Mouse (Mus musculus): ENCODE results near the gene Diras2. TPM values are rescaled to one million over a fixed set of nuclear protein-coding genes. Genes with fewer than 3 reads are reported as not detected.

The Diras2 gene
- total and polyA plus RNA-seq, 3 experiments, result 0.05 TPM; not detected in 2

DNA sequence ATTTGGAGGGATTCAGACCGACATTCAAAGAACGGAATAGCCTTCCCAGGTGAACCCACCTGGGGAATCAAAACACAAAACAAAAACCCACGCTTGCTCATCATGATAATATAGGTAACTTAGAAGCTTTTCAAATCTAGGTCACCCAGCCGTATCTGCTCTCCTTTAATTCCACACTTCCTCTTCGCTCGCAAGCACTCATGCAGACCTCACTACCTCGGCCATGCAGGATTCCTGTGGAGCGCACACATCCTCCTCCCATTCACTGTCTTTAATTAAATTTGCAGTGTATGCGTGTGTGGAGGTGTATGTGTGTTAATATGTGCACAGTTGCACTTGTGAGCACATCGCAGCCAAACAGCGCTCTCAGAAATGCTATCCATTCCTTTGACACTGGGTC is 6.8 kb downstream of the Diras2 start:
- no peak overlapping the region for H3K4me3 ChIP-seq (ENCODE audit: low read depth, low read length)
- no peaks in the 10 kb centered on the region for H3K27me3 ChIP-seq (ENCODE audit: insufficient read depth, low read length)
- H3K36me3 ChIP-seq (replicated peaks), result no peaks in the 10 kb centered on the region
- H3K9me3 ChIP-seq (replicated peaks), result peaks cover 75% of the 10 kb centered on the region
- TF ChIP-seq CTCF (IDR thresholded peaks at IDR 0.05; ENCODE audit: low read depth, low read length) (no peak), TAL1 (conservative IDR thresholded peaks at IDR 0.05; ENCODE audit: low read depth, low read length) (no peak), POLR2AphosphoS5 (IDR thresholded peaks at IDR 0.05; ENCODE audit: insufficient replicate concordance, low read depth, low read length) (no peak), GATA2 (IDR thresholded peaks at IDR 0.05; ENCODE audit: borderline replicate concordance, low read depth, low read length) (no peak), GATA1 (IDR thresholded peaks at IDR 0.05; ENCODE audit: borderline replicate concordance, low read length) (no peak)
- ATAC-seq (ENCODE audit: extremely low read depth, insufficient number of reproducible peaks, low FRiP score, poor library complexity, severe bottlenecking) (no peak), DNase-seq (ENCODE audit: low spot score) (no peak)
- H3K4me1 ChIP-seq (ENCODE audit: insufficient read depth, low read depth, low read length), result no peaks in the 10 kb centered on the region

DNA sequence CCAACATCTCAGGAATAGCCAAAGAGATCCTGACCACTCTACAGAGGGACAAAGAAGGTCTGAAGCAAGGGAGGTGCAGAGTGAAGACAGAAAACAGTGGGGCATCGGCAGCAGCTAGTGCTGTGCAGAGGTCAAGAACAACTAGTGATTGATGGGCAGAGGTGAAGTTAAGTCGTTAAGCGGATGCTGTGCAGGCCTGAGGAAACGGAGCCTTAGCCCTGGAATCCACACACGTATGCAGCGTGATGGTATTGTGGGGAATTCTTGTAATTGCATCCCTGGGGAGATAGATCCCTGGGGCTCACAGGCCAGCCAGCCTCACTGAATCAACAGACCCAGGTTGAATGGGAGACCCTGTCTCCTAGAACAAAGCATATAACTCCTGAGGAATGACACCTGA is 9.9 kb downstream of the Diras2 start:
- no peak overlapping the region for H3K4me3 ChIP-seq (ENCODE audit: low read depth, low read length)
- peaks cover 75% of the 10 kb centered on the region for H3K9me3 ChIP-seq (replicated peaks)
- DNase-seq (ENCODE audit: low spot score), result no peak
- H3K27me3 ChIP-seq (ENCODE audit: insufficient read depth, low read length), result no peaks in the 10 kb centered on the region
- no peaks in the 10 kb centered on the region for H3K36me3 ChIP-seq (replicated peaks)
- ATAC-seq (ENCODE audit: extremely low read depth, insufficient number of reproducible peaks, low FRiP score, poor library complexity, severe bottlenecking), result no peak
- H3K4me1 ChIP-seq (ENCODE audit: insufficient read depth, low read depth, low read length), result no peaks in the 10 kb centered on the region
- TF ChIP-seq POLR2AphosphoS5 (IDR thresholded peaks at IDR 0.05; ENCODE audit: insufficient replicate concordance, low read depth, low read length) (no peak), TAL1 (conservative IDR thresholded peaks at IDR 0.05; ENCODE audit: low read depth, low read length) (no peak), CTCF (IDR thresholded peaks at IDR 0.05; ENCODE audit: low read depth, low read length) (no peak), GATA1 (IDR thresholded peaks at IDR 0.05; ENCODE audit: borderline replicate concordance, low read length) (no peak), GATA2 (IDR thresholded peaks at IDR 0.05; ENCODE audit: borderline replicate concordance, low read depth, low read length) (no peak)

DNA sequence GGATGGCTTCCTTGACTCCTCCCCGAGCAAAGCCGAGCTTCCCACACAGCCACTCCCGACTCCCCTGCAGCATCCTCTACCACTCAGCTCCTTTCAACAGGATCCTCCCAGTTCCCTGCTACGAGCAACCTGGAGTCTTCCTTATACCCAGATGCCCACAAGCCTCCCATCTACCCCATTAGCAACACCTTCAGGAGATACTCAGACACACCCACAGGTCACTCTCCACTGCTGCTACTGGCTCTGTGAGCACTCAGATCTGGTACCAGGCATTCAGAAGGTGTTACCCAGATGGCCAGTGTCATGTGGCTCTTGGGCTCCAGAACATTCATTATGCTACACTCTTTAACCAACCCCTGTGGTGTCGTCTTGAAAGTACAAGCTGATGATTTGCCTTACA is 11.7 kb downstream of the Diras2 start:
- no peaks in the 10 kb centered on the region for H3K27me3 ChIP-seq (ENCODE audit: insufficient read depth, low read length)
- H3K9me3 ChIP-seq (replicated peaks), result peaks cover 66% of the 10 kb centered on the region
- no peak overlapping the region for H3K4me3 ChIP-seq (ENCODE audit: low read depth, low read length)
- H3K4me1 ChIP-seq (ENCODE audit: insufficient read depth, low read depth, low read length), result no peaks in the 10 kb centered on the region
- ATAC-seq (ENCODE audit: extremely low read depth, insufficient number of reproducible peaks, low FRiP score, poor library complexity, severe bottlenecking) (no peak), DNase-seq (ENCODE audit: low spot score) (no peak)
- H3K36me3 ChIP-seq (replicated peaks), result no peaks in the 10 kb centered on the region
- TF ChIP-seq GATA2 (IDR thresholded peaks at IDR 0.05; ENCODE audit: borderline replicate concordance, low read depth, low read length) (no peak), TAL1 (conservative IDR thresholded peaks at IDR 0.05; ENCODE audit: low read depth, low read length) (no peak), GATA1 (IDR thresholded peaks at IDR 0.05; ENCODE audit: borderline replicate concordance, low read length) (no peak), POLR2AphosphoS5 (IDR thresholded peaks at IDR 0.05; ENCODE audit: insufficient replicate concordance, low read depth, low read length) (no peak), CTCF (IDR thresholded peaks at IDR 0.05; ENCODE audit: low read depth, low read length) (no peak)

DNA sequence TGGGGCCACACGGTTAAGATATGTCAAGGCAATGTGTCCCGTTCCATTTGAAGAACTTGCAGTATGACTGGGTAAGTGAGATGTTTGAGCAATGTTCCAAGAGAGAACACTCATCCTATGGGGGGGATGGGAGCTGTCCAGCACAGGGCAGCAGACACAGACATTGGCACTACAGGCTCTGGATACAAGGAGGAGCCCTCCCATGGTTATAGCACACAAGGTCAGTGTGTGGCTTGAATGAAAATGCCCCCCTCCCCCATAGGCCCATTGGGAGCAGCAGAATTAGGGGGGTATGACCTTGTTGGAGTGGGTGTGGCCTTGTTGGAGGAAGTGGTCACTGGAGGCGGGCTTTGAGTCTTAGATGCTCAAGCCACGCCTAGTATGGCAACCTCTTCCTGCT is 12.7 kb downstream of the Diras2 start:
- Histone ChIP-seq H3K27me3 (ENCODE audit: insufficient read depth, low read length) (no peaks in the 10 kb centered on the region), H3K4me1 (ENCODE audit: insufficient read depth, low read depth, low read length) (no peaks in the 10 kb centered on the region), H3K9me3 (replicated peaks) (peaks cover 62% of the 10 kb centered on the region), H3K36me3 (replicated peaks) (no peaks in the 10 kb centered on the region), H3K4me3 (ENCODE audit: low read depth, low read length) (no peak overlapping the region)
- TF ChIP-seq TAL1 (conservative IDR thresholded peaks at IDR 0.05; ENCODE audit: low read depth, low read length), result no peak
- no peak for DNase-seq (ENCODE audit: low spot score)
- ATAC-seq (ENCODE audit: extremely low read depth, insufficient number of reproducible peaks, low FRiP score, poor library complexity, severe bottlenecking), result no peak

DNA sequence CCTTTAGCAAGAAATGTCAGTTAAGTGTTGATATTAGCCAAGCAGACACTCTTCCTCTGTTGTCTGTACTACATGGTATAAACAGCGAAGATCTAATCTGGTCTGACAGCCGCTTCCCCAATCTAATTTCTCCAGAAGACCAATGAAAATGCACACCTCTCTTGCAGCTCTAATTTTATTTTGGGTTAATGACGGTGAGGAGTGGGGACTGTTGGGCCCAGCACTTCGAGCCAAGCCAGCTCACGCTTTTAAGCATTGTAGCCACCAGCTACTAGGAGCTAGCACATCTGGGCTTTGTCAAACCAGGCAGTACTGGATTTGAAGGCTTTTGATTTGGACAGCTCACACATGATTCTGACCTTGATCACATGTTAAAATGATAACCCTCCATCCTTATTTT is 14.1 kb downstream of the Diras2 start:
- Histone ChIP-seq H3K4me1 (ENCODE audit: insufficient read depth, low read depth, low read length) (no peaks in the 10 kb centered on the region), H3K4me3 (ENCODE audit: low read depth, low read length) (no peak overlapping the region), H3K27me3 (ENCODE audit: insufficient read depth, low read length) (no peaks in the 10 kb centered on the region), H3K9me3 (replicated peaks) (peaks cover 62% of the 10 kb centered on the region), H3K36me3 (replicated peaks) (no peaks in the 10 kb centered on the region)
- TF ChIP-seq GATA2 (IDR thresholded peaks at IDR 0.05; ENCODE audit: borderline replicate concordance, low read depth, low read length) (no peak), POLR2AphosphoS5 (IDR thresholded peaks at IDR 0.05; ENCODE audit: insufficient replicate concordance, low read depth, low read length) (no peak), GATA1 (IDR thresholded peaks at IDR 0.05; ENCODE audit: borderline replicate concordance, low read length) (no peak), CTCF (IDR thresholded peaks at IDR 0.05; ENCODE audit: low read depth, low read length) (no peak), TAL1 (conservative IDR thresholded peaks at IDR 0.05; ENCODE audit: low read depth, low read length) (no peak)
- ATAC-seq (ENCODE audit: extremely low read depth, insufficient number of reproducible peaks, low FRiP score, poor library complexity, severe bottlenecking) (no peak), DNase-seq (ENCODE audit: low spot score) (no peak)

DNA sequence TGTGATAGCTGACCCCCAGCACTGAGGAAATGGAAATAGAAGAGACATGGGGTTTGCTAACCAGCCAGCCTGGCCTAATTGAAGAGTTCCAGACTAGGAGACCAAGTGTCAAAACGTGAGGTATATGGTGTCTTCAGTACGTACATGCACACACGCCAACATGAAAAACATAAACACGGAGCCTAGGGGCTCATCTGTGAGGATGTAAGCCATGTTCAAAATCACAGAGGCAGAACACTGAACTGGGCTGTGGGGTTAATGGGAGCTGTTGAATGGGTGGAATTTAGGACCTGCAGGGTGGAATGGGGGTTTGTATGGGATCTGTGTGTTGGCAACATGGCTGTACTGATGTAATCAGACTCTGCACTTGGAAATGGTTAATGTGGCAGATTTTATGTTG is 14.5 kb downstream of the Diras2 start:
- no peaks in the 10 kb centered on the region for H3K27me3 ChIP-seq (ENCODE audit: insufficient read depth, low read length)
- no peak for DNase-seq (ENCODE audit: low spot score)
- H3K4me1 ChIP-seq (ENCODE audit: insufficient read depth, low read depth, low read length), result no peaks in the 10 kb centered on the region
- no peaks in the 10 kb centered on the region for H3K36me3 ChIP-seq (replicated peaks)
- TF ChIP-seq CTCF (IDR thresholded peaks at IDR 0.05; ENCODE audit: low read depth, low read length) (no peak), GATA2 (IDR thresholded peaks at IDR 0.05; ENCODE audit: borderline replicate concordance, low read depth, low read length) (no peak), TAL1 (conservative IDR thresholded peaks at IDR 0.05; ENCODE audit: low read depth, low read length) (no peak), GATA1 (IDR thresholded peaks at IDR 0.05; ENCODE audit: borderline replicate concordance, low read length) (no peak), POLR2AphosphoS5 (IDR thresholded peaks at IDR 0.05; ENCODE audit: insufficient replicate concordance, low read depth, low read length) (no peak)
- peaks cover 58% of the 10 kb centered on the region for H3K9me3 ChIP-seq (replicated peaks)
- no peak overlapping the region for H3K4me3 ChIP-seq (ENCODE audit: low read depth, low read length)
- ATAC-seq (ENCODE audit: extremely low read depth, insufficient number of reproducible peaks, low FRiP score, poor library complexity, severe bottlenecking), result no peak

DNA sequence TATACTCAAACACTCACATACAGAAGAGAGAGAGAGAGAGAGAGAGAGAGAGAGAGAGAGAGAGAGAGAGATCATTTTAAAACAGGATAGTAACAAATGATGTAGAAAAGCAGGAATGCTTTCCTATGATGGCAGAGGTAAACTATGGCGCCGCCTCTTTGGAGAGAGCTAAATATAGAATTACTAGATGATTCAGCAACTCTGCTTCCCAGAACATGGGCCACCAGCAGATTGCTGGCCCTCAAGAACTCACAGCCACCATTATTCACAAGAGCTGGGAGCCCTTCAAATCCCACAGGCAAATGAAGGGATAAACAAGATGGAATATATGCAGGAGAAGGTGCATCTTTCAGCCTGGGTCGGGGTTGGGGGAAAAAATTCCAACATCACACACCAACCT is 15.0 kb downstream of the Diras2 start:
- Histone ChIP-seq H3K4me3 (ENCODE audit: low read depth, low read length) (no peak overlapping the region), H3K27me3 (ENCODE audit: insufficient read depth, low read length) (no peaks in the 10 kb centered on the region), H3K4me1 (ENCODE audit: insufficient read depth, low read depth, low read length) (no peaks in the 10 kb centered on the region), H3K36me3 (replicated peaks) (no peaks in the 10 kb centered on the region), H3K9me3 (replicated peaks) (peaks cover 55% of the 10 kb centered on the region)
- DNase-seq (ENCODE audit: low spot score), result no peak
- no peak for ATAC-seq (ENCODE audit: extremely low read depth, insufficient number of reproducible peaks, low FRiP score, poor library complexity, severe bottlenecking)
- TF ChIP-seq TAL1 (conservative IDR thresholded peaks at IDR 0.05; ENCODE audit: low read depth, low read length) (no peak), CTCF (IDR thresholded peaks at IDR 0.05; ENCODE audit: low read depth, low read length) (no peak), GATA2 (IDR thresholded peaks at IDR 0.05; ENCODE audit: borderline replicate concordance, low read depth, low read length) (no peak)
